Mouse (Mus musculus): ENCODE data around the gene Grb14. TPM values are rescaled to one million over a fixed set of nuclear protein-coding genes. Genes with fewer than 3 reads are reported as not detected.

Grb14 gene
- polyA plus RNA-seq, 1 experiment from 2014 or later: 24.7 TPM

DNA sequence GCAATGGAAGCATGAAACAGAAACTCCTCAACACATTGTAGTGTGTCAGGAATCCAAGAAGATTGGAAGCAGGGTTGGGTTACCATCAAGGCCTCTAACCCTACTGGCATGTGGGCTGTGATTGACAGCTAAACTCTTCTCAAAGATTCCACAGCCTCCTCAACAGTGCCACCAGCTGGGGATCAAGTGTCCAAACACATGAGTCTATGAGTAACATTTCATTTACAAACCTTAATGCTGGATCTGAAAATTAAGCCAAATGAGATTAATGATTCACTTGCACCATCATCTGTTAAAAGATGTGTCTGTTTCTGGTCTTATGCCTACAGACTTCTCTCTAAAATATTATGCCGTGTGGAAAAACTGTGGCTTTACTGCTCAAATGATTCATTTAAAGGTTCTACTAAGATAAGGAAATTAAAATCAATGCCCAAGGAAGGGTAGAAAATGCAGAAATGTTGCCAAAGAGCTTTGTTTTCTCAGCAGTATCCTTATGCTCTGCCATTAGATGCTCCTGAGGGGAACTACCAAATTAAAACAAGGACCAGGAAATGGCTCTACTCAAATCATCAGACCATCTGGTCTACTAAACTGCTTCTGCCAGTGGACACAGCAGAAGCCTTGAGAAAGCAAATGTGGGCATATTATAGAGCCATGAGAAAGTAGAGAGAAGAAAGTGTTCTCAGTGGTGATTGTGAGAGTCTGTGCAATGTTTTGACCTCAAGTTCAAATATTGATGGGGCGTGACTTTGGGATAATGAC is 35.2 kb downstream of the Grb14 start:
- Histone ChIP-seq H3K9me3 (ENCODE audit: control insufficient read depth, low read length) (no peaks in the 10 kb centered on the region), H3K9ac (no peak overlapping the region), H3K4me1 (replicated peaks; ENCODE audit: control insufficient read depth, insufficient read depth, low read length) (no peaks in the 10 kb centered on the region), H3K27me3 (ENCODE audit: control insufficient read depth, insufficient read depth, low read length) (no peaks in the 10 kb centered on the region), H3K4me2 (replicated peaks) (no peak overlapping the region), H3K27ac (no peak overlapping the region), H3K4me3 (replicated peaks; ENCODE audit: low read length) (no peak overlapping the region), H3K36me3 (replicated peaks; ENCODE audit: control insufficient read depth, insufficient read depth) (no peaks in the 10 kb centered on the region)
- 98% methylated on average over 2 of the region's 2 CpGs for WGBS
- DNase-seq (ENCODE audit: low spot score): no peak
- ATAC-seq (ENCODE audit: low FRiP score): no peak

DNA sequence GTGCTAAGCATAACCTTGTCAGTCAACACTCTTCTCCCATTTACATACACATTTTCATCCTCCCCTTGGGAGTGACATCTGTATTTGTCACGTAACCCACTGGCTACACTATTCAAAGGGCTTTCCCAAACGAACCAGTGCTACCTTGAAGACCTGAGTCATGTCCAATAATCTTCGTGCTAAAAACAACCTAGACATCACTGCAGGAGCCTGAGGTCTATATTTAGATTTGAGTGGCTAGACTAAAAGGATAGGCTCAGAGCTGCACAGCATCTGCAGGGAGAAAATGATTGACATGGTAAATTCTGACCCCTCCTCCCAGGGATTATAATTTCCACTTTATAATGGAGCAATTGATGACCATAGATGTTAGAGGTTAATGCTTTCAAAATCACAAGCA is 37.0 kb downstream of the Grb14 start:
- Histone ChIP-seq H3K4me2 (replicated peaks) (no peak overlapping the region), H3K9me3 (ENCODE audit: control insufficient read depth, low read length) (0 out of 2 replicates have a peak, but pooled peaks cover 6% of the 10 kb centered on the region), H3K27ac (no peak overlapping the region), H3K27me3 (ENCODE audit: control insufficient read depth, insufficient read depth, low read length) (no peaks in the 10 kb centered on the region), H3K4me1 (replicated peaks; ENCODE audit: control insufficient read depth, insufficient read depth, low read length) (no peaks in the 10 kb centered on the region), H3K9ac (no peak overlapping the region), H3K36me3 (replicated peaks; ENCODE audit: control insufficient read depth, insufficient read depth) (no peaks in the 10 kb centered on the region), H3K4me3 (replicated peaks; ENCODE audit: low read length) (no peak overlapping the region)
- ATAC-seq (ENCODE audit: low FRiP score) (no peak), DNase-seq (ENCODE audit: low spot score) (no peak)
- 76% methylated on average over 3 of the region's 3 CpGs for WGBS

DNA sequence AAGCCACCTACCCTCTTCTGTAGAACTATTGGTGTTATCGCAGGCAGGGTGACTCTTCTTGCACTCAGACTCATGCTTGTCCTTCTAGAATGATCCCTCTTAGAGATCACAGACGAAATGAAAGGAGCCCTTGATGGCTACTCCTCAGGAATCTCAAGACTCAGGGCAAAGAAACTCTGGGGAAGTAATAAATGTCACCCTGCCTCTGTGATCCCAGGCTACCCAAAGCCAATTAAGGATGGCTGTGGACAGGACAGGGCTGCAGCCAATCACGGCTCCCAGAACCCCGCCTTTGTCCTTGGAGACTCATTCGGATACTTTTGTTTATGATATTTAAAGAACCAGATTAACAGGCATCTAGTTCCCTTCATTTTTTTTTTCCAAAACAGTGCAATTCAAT is 49.2 kb downstream of the Grb14 start:
- Histone ChIP-seq H3K4me3 (replicated peaks; ENCODE audit: low read length) (no peak overlapping the region), H3K9ac (no peak overlapping the region), H3K27ac (no peak overlapping the region), H3K4me1 (replicated peaks; ENCODE audit: control insufficient read depth, insufficient read depth, low read length) (peaks cover 7% of the 10 kb centered on the region; the same call in 1 of the 2 replicates), H3K36me3 (replicated peaks; ENCODE audit: control insufficient read depth, insufficient read depth) (no peaks in the 10 kb centered on the region), H3K9me3 (ENCODE audit: control insufficient read depth, low read length) (no peaks in the 10 kb centered on the region), H3K27me3 (ENCODE audit: control insufficient read depth, insufficient read depth, low read length) (no peaks in the 10 kb centered on the region), H3K4me2 (replicated peaks) (no peak overlapping the region)
- DNase-seq (ENCODE audit: low spot score): no peak
- 77% methylated on average over 5 of the region's 5 CpGs for WGBS
- no peak for ATAC-seq (ENCODE audit: low FRiP score)

DNA sequence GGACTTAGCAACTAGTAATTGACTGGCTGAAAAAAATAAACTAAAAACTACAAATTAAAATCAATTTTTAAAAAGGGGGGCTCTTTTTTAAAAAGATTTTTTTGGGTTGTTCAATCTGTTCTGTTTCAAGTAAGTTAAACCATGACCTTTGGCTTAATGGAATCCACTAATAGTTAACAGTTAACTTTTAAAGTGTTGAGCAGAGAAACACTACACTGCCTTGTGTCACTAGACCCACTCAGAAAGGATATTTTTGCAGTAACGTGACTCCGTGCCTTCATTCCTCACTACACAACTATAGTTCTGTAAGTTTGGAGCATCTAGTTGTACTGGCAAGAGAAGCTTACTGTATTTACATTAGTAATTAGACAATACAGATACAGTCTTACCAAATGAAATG is 50.2 kb downstream of the Grb14 start:
- no peak for ATAC-seq (ENCODE audit: low FRiP score)
- H3K36me3 ChIP-seq (replicated peaks; ENCODE audit: control insufficient read depth, insufficient read depth): no peaks in the 10 kb centered on the region

DNA sequence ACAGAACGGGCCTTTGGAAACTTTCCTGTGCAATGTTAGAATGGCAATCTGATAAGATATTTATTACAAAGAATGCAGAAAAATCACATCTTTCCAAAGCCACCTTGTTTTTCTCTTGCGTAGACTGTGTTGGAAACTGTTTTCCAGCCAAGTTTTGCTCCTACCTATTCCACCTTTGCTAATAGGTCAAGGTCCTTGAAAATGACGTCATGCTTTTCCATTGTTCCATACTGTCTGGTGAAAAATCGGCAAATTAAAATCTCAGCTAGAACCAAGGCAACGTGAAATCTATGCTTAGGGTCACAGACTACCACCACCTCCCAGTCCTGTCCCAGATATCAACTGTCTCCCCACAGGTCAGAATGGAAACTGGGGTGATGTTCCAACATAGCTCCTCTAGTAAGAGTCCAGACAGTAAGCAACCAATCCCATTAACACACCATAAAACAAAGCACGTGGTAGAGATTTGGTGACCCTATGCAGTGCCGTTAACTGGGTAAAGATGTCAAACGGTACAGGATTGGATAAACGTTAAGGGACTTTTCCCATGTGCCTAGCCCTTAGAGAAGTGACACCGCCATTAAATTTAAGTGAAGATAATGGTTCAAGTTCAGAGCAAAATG is 50.9 kb downstream of the Grb14 start:
- no peaks in the 10 kb centered on the region for H3K9me3 ChIP-seq (ENCODE audit: control insufficient read depth, low read length)
- H3K36me3 ChIP-seq (replicated peaks; ENCODE audit: control insufficient read depth, insufficient read depth): no peaks in the 10 kb centered on the region
- peaks cover 7% of the 10 kb centered on the region; the same call in 1 of the 2 replicates for H3K4me1 ChIP-seq (replicated peaks; ENCODE audit: control insufficient read depth, insufficient read depth, low read length)
- DNase-seq (ENCODE audit: low spot score) (no peak), ATAC-seq (ENCODE audit: low FRiP score) (no peak)
- H3K9ac ChIP-seq: no peak overlapping the region
- H3K27ac ChIP-seq: no peak overlapping the region
- no peaks in the 10 kb centered on the region for H3K27me3 ChIP-seq (ENCODE audit: control insufficient read depth, insufficient read depth, low read length)
- no peak overlapping the region for H3K4me2 ChIP-seq (replicated peaks)
- WGBS: 93% methylated on average over 10 of the region's 10 CpGs
- no peak overlapping the region for H3K4me3 ChIP-seq (replicated peaks; ENCODE audit: low read length)

More for the DNA sequence above, 50.2 kb downstream of the Grb14 start:
- Histone ChIP-seq H3K9ac (no peak overlapping the region), H3K27ac (no peak overlapping the region), H3K9me3 (ENCODE audit: control insufficient read depth, low read length) (no peaks in the 10 kb centered on the region), H3K4me3 (replicated peaks; ENCODE audit: low read length) (no peak overlapping the region), H3K4me1 (replicated peaks; ENCODE audit: control insufficient read depth, insufficient read depth, low read length) (peaks cover 7% of the 10 kb centered on the region; the same call in 1 of the 2 replicates), H3K27me3 (ENCODE audit: control insufficient read depth, insufficient read depth, low read length) (no peaks in the 10 kb centered on the region), H3K4me2 (replicated peaks) (no peak overlapping the region)
- WGBS: 86% methylated on average over 2 of the region's 2 CpGs
- no peak for DNase-seq (ENCODE audit: low spot score)

DNA sequence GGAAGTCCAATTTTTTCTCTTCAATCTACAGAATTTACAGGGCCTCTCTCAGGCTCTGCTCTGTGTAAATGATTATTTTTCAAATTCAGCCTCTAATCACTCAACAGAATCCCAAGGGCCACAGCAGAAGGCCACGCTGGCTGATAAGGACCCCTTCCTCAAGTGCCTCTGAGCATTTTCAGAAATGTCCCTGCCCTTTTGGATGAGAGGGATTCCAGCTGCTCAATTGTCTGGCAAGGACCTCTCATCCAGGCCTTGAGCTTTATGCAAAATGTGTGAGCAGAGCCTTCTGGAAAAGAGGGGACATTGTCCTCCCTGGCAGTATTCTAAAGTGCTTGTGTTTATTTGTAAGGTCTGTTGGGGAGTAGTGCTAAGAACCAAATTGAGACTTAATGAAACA is 51.7 kb downstream of the Grb14 start:
- Histone ChIP-seq H3K9me3 (ENCODE audit: control insufficient read depth, low read length) (no peaks in the 10 kb centered on the region), H3K4me2 (replicated peaks) (no peak overlapping the region), H3K4me3 (replicated peaks; ENCODE audit: low read length) (no peak overlapping the region), H3K27ac (no peak overlapping the region), H3K36me3 (replicated peaks; ENCODE audit: control insufficient read depth, insufficient read depth) (no peaks in the 10 kb centered on the region), H3K27me3 (ENCODE audit: control insufficient read depth, insufficient read depth, low read length) (no peaks in the 10 kb centered on the region), H3K4me1 (replicated peaks; ENCODE audit: control insufficient read depth, insufficient read depth, low read length) (peaks cover 7% of the 10 kb centered on the region; the same call in 1 of the 2 replicates), H3K9ac (no peak overlapping the region)
- WGBS: 54% methylated on average over 1 of the region's 1 CpGs
- DNase-seq (ENCODE audit: low spot score) (no peak), ATAC-seq (ENCODE audit: low FRiP score) (no peak)

DNA sequence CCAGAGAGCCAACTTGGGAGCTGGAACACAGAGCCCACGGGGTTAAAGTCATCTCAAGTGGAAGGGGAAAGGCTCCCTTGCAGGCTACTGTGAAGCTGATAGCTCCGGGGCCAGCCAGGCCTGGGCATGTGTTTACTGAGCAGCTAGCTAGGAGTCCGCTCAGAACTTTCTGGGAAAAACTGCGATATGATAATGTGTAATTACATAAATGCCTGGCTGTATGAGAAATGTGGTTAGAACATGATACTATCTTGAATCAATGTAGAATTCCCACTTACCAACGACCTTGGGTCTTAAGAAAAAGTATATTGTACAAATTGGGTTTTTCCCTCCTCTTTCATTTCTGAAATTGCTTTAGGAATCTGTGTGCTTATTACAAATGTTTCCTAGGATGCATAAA is 53.0 kb downstream of the Grb14 start:
- ATAC-seq (ENCODE audit: low FRiP score) (no peak), DNase-seq (ENCODE audit: low spot score) (no peak)
- no peaks in the 10 kb centered on the region for H3K36me3 ChIP-seq (replicated peaks; ENCODE audit: control insufficient read depth, insufficient read depth)
- H3K4me1 ChIP-seq (replicated peaks; ENCODE audit: control insufficient read depth, insufficient read depth, low read length): peaks cover 8% of the 10 kb centered on the region
- no peak overlapping the region for H3K9ac ChIP-seq
- no peak overlapping the region for H3K4me3 ChIP-seq (replicated peaks; ENCODE audit: low read length)
- H3K4me2 ChIP-seq (replicated peaks): no peak overlapping the region
- H3K27ac ChIP-seq: no peak overlapping the region
- 70% methylated on average over 5 of the region's 5 CpGs for WGBS
- H3K27me3 ChIP-seq (ENCODE audit: control insufficient read depth, insufficient read depth, low read length): no peaks in the 10 kb centered on the region
- no peaks in the 10 kb centered on the region for H3K9me3 ChIP-seq (ENCODE audit: control insufficient read depth, low read length)

DNA sequence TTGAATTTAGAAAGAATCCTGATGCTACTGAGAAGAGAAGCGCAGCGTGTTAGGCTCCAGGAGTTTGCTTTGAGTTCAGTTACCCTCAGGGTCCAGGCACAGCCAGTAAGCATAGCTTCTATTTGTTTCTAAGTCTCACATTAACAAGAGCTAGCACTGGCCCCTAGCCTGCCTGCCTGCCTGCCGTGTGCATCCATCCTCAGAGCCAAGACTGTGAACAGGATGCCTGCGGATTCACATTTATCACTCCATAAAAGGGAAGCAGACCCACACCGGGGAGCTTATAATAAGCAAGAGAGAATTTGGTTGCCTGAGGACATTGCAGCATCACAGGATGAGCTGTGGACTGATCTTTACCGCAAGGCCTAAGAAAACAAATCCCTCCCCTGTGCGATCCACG is 53.8 kb downstream of the Grb14 start:
- no peaks in the 10 kb centered on the region for H3K27me3 ChIP-seq (ENCODE audit: control insufficient read depth, insufficient read depth, low read length)
- no peak overlapping the region for H3K4me2 ChIP-seq (replicated peaks)
- no peak overlapping the region for H3K9ac ChIP-seq
- no peaks in the 10 kb centered on the region for H3K36me3 ChIP-seq (replicated peaks; ENCODE audit: control insufficient read depth, insufficient read depth)
- H3K27ac ChIP-seq: 0 out of 2 replicates have a peak overlapping the region, but pooled peaks have one; percentile 26
- H3K4me3 ChIP-seq (replicated peaks; ENCODE audit: low read length): no peak overlapping the region
- DNase-seq (ENCODE audit: low spot score) (no peak), ATAC-seq (ENCODE audit: low FRiP score) (peak; percentile 22; the same call in 1 of the 2 replicates)
- no peaks in the 10 kb centered on the region for H3K9me3 ChIP-seq (ENCODE audit: control insufficient read depth, low read length)
- 53% methylated on average over 8 of the region's 8 CpGs for WGBS
- peaks cover 10% of the 10 kb centered on the region for H3K4me1 ChIP-seq (replicated peaks; ENCODE audit: control insufficient read depth, insufficient read depth, low read length)

DNA sequence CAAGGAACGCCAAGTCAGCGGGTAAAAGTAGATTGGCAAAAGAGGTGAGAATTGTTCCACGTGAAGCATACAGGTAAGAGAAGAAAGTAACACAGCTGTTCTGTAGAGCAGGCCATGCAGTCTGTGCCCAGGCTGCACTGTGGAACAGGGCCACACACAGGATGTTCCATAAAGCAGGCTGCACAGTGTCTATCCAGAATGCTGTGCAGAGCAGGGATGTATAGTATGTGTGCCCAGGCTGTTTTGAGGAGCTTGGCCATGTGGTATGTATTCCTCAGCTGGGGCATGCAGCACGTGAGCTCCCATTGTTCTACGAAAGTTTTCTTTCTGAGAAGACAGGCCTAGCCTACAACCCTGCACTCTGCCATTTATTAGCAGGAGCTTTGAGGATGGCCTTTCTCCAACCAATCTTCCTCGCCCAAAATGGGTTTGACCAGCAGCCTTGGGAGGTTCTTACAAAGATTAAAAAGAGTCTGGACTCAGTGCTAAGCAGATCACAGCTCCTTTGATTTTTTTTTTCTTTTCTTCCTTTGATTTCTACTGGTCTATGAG is 57.8 kb downstream of the Grb14 start:
- Histone ChIP-seq H3K9ac (no peak overlapping the region), H3K9me3 (ENCODE audit: control insufficient read depth, low read length) (no peaks in the 10 kb centered on the region), H3K4me3 (replicated peaks; ENCODE audit: low read length) (no peak overlapping the region), H3K4me2 (replicated peaks) (no peak overlapping the region), H3K27ac (no peak overlapping the region), H3K36me3 (replicated peaks; ENCODE audit: control insufficient read depth, insufficient read depth) (no peaks in the 10 kb centered on the region), H3K27me3 (ENCODE audit: control insufficient read depth, insufficient read depth, low read length) (no peaks in the 10 kb centered on the region), H3K4me1 (replicated peaks; ENCODE audit: control insufficient read depth, insufficient read depth, low read length) (peaks cover 10% of the 10 kb centered on the region)
- ATAC-seq (ENCODE audit: low FRiP score): no peak
- no peak for DNase-seq (ENCODE audit: low spot score)
- WGBS: 72% methylated on average over 6 of the region's 6 CpGs

Data from hindbrain, embryonic 14.5 days (tissue).